Mouse (Mus musculus) cerebellum, postnatal 4 days (tissue): ENCODE data around the gene Tarsl2.

ENCODE experiments used
- DNase-seq, 2 experiments: peaks; one replicate each; pipeline ENCODE4 v3.0.0; 2022; ENCODE audit warnings: low spot score in 2 of 2, mixed read lengths in 1 of 2

Gene Tarsl2

GRCm38 (mm10) chr7:65737286-65738040, 92.8 kb downstream of the Tarsl2 start:
- DNase-seq: no peak
